Mouse (Mus musculus) midbrain, embryonic 13.5 days (tissue): Measurements from ENCODE around the gene Tmem186. TPM values are rescaled to one million over a fixed set of nuclear protein-coding genes. Genes with fewer than 3 reads are reported as not detected.
A peak's percentile ranks its signal among the peaks of the same experiment; 100 is the strongest.

Experiments used
- ATAC-seq: fragments of 200-750 bp; cut with Nextera tagmentation; 2 replicates; pipeline ENCODE4 v1.8.0; 2017; ENCODE audit warnings: mild to moderate bottlenecking, moderate TSS enrichment, moderate library complexity
- H3K27ac ChIP-seq: fragments of 300-500 bp; sonication (generic); 2 replicates; pipeline ENCODE4 v1.5.1; 2015; ENCODE audit warnings: inconsistent platforms, mild to moderate bottlenecking, moderate library complexity
- H3K27me3 ChIP-seq: fragments of 300-500 bp; sonication (generic); 2 replicates; pipeline ENCODE4 v1.6.1; 2015; ENCODE audit warnings: mild to moderate bottlenecking, inconsistent platforms
- H3K36me3 ChIP-seq: fragments of 300-500 bp; sonication (generic); 2 replicates; pipeline ENCODE4 v1.6.1; 2015; ENCODE audit warnings: mild to moderate bottlenecking, inconsistent platforms
- H3K4me1 ChIP-seq: fragments of 300-500 bp; sonication (generic); replicated peaks from 2 replicates; pipeline ENCODE4 v1.6.1; 2015; ENCODE audit warnings: inconsistent platforms
- H3K4me2 ChIP-seq: fragments of 300-500 bp; sonication (generic); replicated peaks from 2 replicates; pipeline ENCODE4 v1.6.1; 2015; ENCODE audit warnings: moderate library complexity, mild to moderate bottlenecking, inconsistent platforms
- H3K4me3 ChIP-seq: fragments of 300-500 bp; sonication (generic); replicated peaks from 2 replicates; pipeline ENCODE4 v1.5.1; 2015; ENCODE audit warnings: mild to moderate bottlenecking, inconsistent platforms
- H3K9ac ChIP-seq: fragments of 300-500 bp; sonication (generic); replicated peaks from 2 replicates; pipeline ENCODE4 v1.6.1; 2015; ENCODE audit warnings: mild to moderate bottlenecking, inconsistent platforms
- H3K9me3 ChIP-seq: fragments of 300-500 bp; sonication (generic); 2 replicates; pipeline ENCODE4 v1.6.1; 2016; ENCODE audit warnings: mild to moderate bottlenecking, inconsistent platforms
- WGBS: fragments of 180-500 bp; shearing (Covaris S2); methylation state at CpG from one replicate; pipeline ENCODE4 v1.1.7; 2015; 5-methylcytosine and 5-hydroxymethylcytosine counted together
- polyA plus RNA-seq: library from polyadenylated mRNA; unstranded; fragments of >200 nt; fragmentation: Nextera tagmentation; extraction: Ambion mirVana; gene quantifications from 2 replicates; pipeline ENCODE4 v1.2.1, GENCODE M21; 2015

Tmem186 gene
- polyA plus RNA-seq, 1 experiment from 2014 or later: 26.2 TPM

GRCm38 (mm10) chr16:8638131-8638530 is 619 bp upstream of the Tmem186 start:
- peaks cover 43% of the 10 kb centered on the region for H3K36me3 ChIP-seq
- WGBS: 44% methylated on average over 7 of the region's 7 CpGs
- ATAC-seq: no peak

DNA sequence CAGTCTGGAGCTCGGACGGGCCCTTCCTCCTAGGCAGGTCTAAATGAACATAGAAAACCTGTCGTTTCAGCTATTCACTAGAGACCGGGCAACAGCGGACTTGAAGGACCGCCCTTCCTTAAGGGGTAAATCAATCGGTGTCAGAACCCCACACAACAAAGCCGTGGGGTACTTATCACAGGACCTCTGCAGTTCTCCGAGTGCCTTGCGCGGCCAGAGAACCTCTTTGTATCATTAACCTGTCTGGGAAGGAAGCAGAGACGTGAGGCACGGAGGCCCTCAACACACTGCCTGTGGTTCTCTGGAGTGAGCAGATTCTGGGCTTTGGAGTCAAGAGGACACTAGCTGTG is 670 bp downstream of the Tmem186 start:
- H3K4me2 ChIP-seq: peak overlapping the region; percentile 95
- peaks cover 31% of the 10 kb centered on the region for H3K4me1 ChIP-seq
- H3K4me3 ChIP-seq: peak overlapping the region; percentile 85
- under 1% methylated on average over 13 of the region's 13 CpGs for WGBS
- no peak; the same call in 1 of the 2 replicates for ATAC-seq
- peaks cover 42% of the 10 kb centered on the region for H3K36me3 ChIP-seq
- H3K9me3 ChIP-seq: no peaks in the 10 kb centered on the region
- peak overlapping the region; percentile 86 for H3K9ac ChIP-seq
- no peaks in the 10 kb centered on the region for H3K27me3 ChIP-seq
- H3K27ac ChIP-seq: peak overlapping the region; percentile 80

More at GRCm38 (mm10) chr16:8638131-8638530, 619 bp upstream of the Tmem186 start:
- Histone ChIP-seq H3K27ac (peak overlapping the region; percentile 80), H3K4me3 (peak overlapping the region; percentile 85), H3K4me1 (peaks cover 31% of the 10 kb centered on the region), H3K4me2 (peak overlapping the region; percentile 95), H3K27me3 (no peaks in the 10 kb centered on the region), H3K9ac (peak overlapping the region; percentile 86), H3K9me3 (no peaks in the 10 kb centered on the region)

GRCm38 (mm10) chr16:8631428-8631827 is 6.1 kb downstream of the Tmem186 start:
- no peak overlapping the region for H3K9ac ChIP-seq
- no peaks in the 10 kb centered on the region for H3K27me3 ChIP-seq
- peaks cover 17% of the 10 kb centered on the region for H3K4me1 ChIP-seq
- 90% methylated on average over 5 of the region's 5 CpGs for WGBS
- H3K9me3 ChIP-seq: no peaks in the 10 kb centered on the region
- no peak overlapping the region for H3K4me2 ChIP-seq
- H3K36me3 ChIP-seq: peaks cover 40% of the 10 kb centered on the region
- H3K27ac ChIP-seq: no peak overlapping the region
- no peak for ATAC-seq
- H3K4me3 ChIP-seq: no peak overlapping the region

GRCm38 (mm10) chr16:8630419-8630818 is 7.1 kb downstream of the Tmem186 start:
- Histone ChIP-seq H3K4me2 (no peak overlapping the region), H3K27ac (no peak overlapping the region), H3K27me3 (no peaks in the 10 kb centered on the region), H3K4me1 (peaks cover 6% of the 10 kb centered on the region), H3K9ac (no peak overlapping the region), H3K9me3 (no peaks in the 10 kb centered on the region), H3K4me3 (no peak overlapping the region), H3K36me3 (peaks cover 34% of the 10 kb centered on the region)
- ATAC-seq: no peak
- WGBS: 80% methylated on average over 2 of the region's 2 CpGs

DNA sequence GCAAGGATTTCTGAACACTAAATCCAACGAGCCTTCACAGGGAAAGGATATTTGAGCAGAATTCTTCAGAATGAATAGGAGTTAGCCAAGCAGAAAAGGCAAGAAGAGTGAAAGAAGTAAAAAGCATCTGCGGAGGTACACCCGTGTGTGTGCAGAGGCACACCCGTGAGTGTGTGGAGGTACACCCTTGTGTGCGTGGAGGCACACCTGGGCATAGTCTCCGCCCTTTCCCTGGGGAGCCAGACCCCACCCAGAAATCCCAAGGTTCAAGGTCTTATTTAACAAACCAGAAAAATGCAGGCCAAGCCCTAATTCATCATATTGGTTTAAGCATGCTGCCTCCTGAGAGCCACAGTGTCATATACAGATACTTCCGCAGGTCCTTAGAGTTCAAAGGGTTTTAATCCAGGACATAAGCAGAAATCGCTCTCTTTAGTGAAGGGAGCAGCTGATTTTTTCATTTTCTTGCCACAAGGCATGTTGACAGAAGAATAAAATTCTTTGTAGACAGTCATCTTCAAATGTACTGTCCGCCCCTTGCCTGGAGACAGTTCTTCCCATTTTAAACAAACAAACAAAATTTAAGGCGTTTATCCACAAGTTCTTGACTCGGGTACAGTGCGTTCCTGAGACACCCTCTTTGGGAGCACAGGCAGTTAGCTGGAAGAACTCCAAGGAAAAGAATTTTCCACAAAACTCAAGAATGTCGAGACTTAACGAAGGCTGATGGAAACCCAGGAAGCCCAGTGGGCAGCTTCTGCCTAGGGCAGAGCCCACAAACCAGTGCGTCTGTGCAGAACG is 17.0 kb downstream of the Tmem186 start:
- H3K9me3 ChIP-seq: no peaks in the 10 kb centered on the region
- H3K36me3 ChIP-seq: peaks cover 31% of the 10 kb centered on the region
- no peaks in the 10 kb centered on the region for H3K27me3 ChIP-seq
- H3K4me1 ChIP-seq: peaks cover 6% of the 10 kb centered on the region; the same call in 1 of the 2 replicates
- no peak overlapping the region for H3K4me2 ChIP-seq
- H3K4me3 ChIP-seq: no peak overlapping the region
- WGBS: 79% methylated on average over 16 of the region's 16 CpGs
- no peak overlapping the region for H3K27ac ChIP-seq
- ATAC-seq: no peak
- H3K9ac ChIP-seq: no peak overlapping the region

- 34% methylated on average over 10 of the region's 10 CpGs for WGBS
- no peak overlapping the region for H3K9ac ChIP-seq
- peaks cover 35% of the 10 kb centered on the region for H3K36me3 ChIP-seq
- H3K4me1 ChIP-seq: peaks cover 6% of the 10 kb centered on the region; the same call in 1 of the 2 replicates
- H3K4me3 ChIP-seq: no peak overlapping the region
- H3K9me3 ChIP-seq: no peaks in the 10 kb centered on the region
- H3K27ac ChIP-seq: no peak overlapping the region
- no peaks in the 10 kb centered on the region for H3K27me3 ChIP-seq
- no peak for ATAC-seq
- H3K4me2 ChIP-seq: no peak overlapping the region
Measured at GRCm38 (mm10) chr16:8619659-8620314, 17.7 kb downstream of the Tmem186 start.

- no peak overlapping the region for H3K4me3 ChIP-seq
Measured at GRCm38 (mm10) chr16:8613447-8613846, 24.1 kb downstream of the Tmem186 start.

GRCm38 (mm10) chr16:8613039-8613438 is 24.5 kb downstream of the Tmem186 start:
- Histone ChIP-seq H3K4me1 (no peaks in the 10 kb centered on the region), H3K4me2 (no peak overlapping the region), H3K9me3 (no peaks in the 10 kb centered on the region), H3K9ac (no peak overlapping the region), H3K27ac (no peak overlapping the region), H3K27me3 (no peaks in the 10 kb centered on the region), H3K36me3 (peaks cover 65% of the 10 kb centered on the region), H3K4me3 (no peak overlapping the region)
- WGBS: 83% methylated on average over 4 of the region's 4 CpGs
- ATAC-seq: no peak

More at GRCm38 (mm10) chr16:8613447-8613846, 24.1 kb downstream of the Tmem186 start:
- Histone ChIP-seq H3K4me1 (no peaks in the 10 kb centered on the region), H3K36me3 (peaks cover 63% of the 10 kb centered on the region), H3K9me3 (no peaks in the 10 kb centered on the region), H3K9ac (no peak overlapping the region), H3K4me2 (no peak overlapping the region), H3K27ac (no peak overlapping the region), H3K27me3 (no peaks in the 10 kb centered on the region)
- WGBS: 86% methylated on average over 3 of the region's 3 CpGs
- ATAC-seq: no peak

DNA sequence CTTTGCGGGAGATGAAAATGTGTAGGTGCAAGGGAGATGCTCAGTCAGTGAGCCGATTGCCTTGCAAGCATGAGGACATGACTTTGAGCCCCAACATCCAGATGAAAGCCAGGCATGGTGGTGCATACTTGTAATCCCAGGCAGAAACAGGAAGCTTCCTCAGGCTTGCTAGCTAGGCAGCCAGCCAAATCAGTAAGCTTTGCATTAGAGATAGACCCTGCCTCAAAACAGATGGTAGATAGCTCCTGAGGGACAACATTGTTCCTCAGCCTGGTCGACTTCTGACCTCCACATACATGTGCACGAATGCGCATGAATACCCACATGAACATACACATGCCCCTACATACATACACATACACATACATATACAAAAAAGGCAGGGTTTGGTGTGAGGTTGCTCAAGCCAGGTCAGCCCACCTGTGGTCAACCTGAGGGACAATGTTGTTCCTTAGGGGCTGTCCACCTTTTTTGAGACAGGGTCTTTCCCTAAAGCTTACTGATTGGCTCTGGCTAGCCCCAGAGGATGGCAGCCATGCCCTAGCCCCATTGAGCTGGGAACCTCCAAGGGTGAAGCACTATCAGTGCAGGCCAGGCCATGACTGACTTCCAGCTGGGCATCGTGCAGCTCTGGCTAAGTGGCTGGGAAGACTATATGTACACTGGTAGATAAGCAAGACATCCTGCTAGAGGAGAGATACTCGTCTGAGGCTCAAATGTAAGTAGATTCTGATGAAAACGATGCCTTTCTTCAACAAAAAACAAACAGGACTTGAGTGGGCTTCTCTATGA is 25.1 kb downstream of the Tmem186 start:
- no peak overlapping the region for H3K4me3 ChIP-seq
- no peak overlapping the region for H3K9ac ChIP-seq
- no peaks in the 10 kb centered on the region for H3K27me3 ChIP-seq
- ATAC-seq: no peak
- H3K4me2 ChIP-seq: no peak overlapping the region
- H3K36me3 ChIP-seq: peaks cover 70% of the 10 kb centered on the region
- no peaks in the 10 kb centered on the region for H3K4me1 ChIP-seq
- no peaks in the 10 kb centered on the region for H3K9me3 ChIP-seq
- WGBS: 90% methylated on average over 8 of the region's 8 CpGs
- H3K27ac ChIP-seq: no peak overlapping the region

GRCm38 (mm10) chr16:8610397-8610796 is 27.1 kb downstream of the Tmem186 start:
- Histone ChIP-seq H3K4me3 (no peak overlapping the region), H3K9ac (no peak overlapping the region), H3K36me3 (peaks cover 68% of the 10 kb centered on the region), H3K27ac (no peak overlapping the region), H3K4me1 (no peaks in the 10 kb centered on the region), H3K9me3 (no peaks in the 10 kb centered on the region), H3K4me2 (no peak overlapping the region), H3K27me3 (no peaks in the 10 kb centered on the region)
- WGBS: 84% methylated on average over 3 of the region's 3 CpGs
- no peak for ATAC-seq

DNA sequence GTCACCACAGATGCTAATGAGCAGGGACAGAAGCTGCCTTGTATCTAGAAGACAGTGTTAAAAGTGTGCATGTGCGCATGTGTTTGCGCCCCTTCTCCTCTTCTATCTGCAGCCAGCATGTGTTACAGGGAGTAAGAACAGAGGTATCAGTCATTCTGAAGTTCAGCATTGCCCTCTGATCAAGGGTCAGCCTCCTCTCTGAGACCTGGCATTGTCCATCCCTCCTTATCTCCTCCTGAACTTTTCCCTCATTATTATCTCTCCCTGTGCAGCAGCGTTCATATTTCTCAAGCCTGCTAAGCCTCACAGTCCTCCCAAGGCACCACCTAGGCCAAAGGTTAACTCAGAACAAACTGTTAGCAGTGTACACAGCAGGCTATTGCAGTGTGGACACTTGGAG is 33.7 kb downstream of the Tmem186 start:
- Histone ChIP-seq H3K4me1 (no peaks in the 10 kb centered on the region), H3K9ac (no peak overlapping the region), H3K27ac (no peak overlapping the region), H3K4me2 (no peak overlapping the region), H3K27me3 (no peaks in the 10 kb centered on the region), H3K9me3 (no peaks in the 10 kb centered on the region), H3K4me3 (no peak overlapping the region), H3K36me3 (peaks cover 48% of the 10 kb centered on the region)
- no peak for ATAC-seq
- 91% methylated on average over 3 of the region's 3 CpGs for WGBS

DNA sequence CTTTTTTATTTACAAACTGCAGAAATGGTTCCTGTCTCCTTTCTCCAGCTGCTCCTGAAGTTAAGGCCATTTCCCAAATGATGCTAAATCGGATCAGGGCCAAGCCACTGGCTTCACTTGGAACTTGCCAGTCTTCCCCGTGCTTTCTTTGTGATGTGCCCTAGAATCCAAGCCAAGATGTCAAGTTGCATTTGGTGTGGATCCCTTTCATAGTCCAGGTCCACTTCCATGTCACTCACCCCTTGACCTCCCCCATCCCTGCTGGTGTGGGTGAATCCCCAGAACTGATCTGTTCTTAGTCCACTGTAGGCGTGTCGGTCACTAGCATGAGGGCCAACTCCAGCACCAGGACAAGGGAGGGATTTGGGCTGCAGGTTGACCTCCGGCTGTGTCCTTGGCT is 40.0 kb downstream of the Tmem186 start:
- no peak for ATAC-seq

More for the DNA sequence above, 40.0 kb downstream of the Tmem186 start:
- 84% methylated on average over 5 of the region's 5 CpGs for WGBS
- peaks cover 17% of the 10 kb centered on the region for H3K36me3 ChIP-seq
- no peak overlapping the region for H3K27ac ChIP-seq
- H3K27me3 ChIP-seq: no peaks in the 10 kb centered on the region
- H3K9me3 ChIP-seq: no peaks in the 10 kb centered on the region
- H3K4me1 ChIP-seq: no peaks in the 10 kb centered on the region
- H3K4me3 ChIP-seq: no peak overlapping the region
- H3K4me2 ChIP-seq: no peak overlapping the region
- H3K9ac ChIP-seq: no peak overlapping the region
